Mouse (Mus musculus): Measurements from ENCODE around the gene Gm20388. TPM values are rescaled to one million over a fixed set of nuclear protein-coding genes. Genes with fewer than 3 reads are reported as not detected.

Gene Gm20388
- total RNA-seq, 2 experiments from 2014 or later, result 2.4 to 2.6 TPM

GRCm38 (mm10) chr8:120227578-120227876 lies 316.9 kb downstream of the Gm20388 start:
- H3K27ac ChIP-seq, result peak overlapping the region; percentile 51; the same call in 1 of the 2 replicates
- intact Hi-C loops (cut with DNase I), result loop anchor here (2.0 kb wide), 1 partner anchor 37 kb away; no protein-coding TSS in a partner anchor
- peak overlapping the region; percentile 19; the same call in 1 of the 2 replicates for H3K4me3 ChIP-seq
- no peak for TF ChIP-seq CTCF (IDR thresholded peaks at IDR 0.05)
- DNase-seq (ENCODE audit: extremely low spot score in 1 of 2, low spot score in 2 of 2), result no peak

DNA sequence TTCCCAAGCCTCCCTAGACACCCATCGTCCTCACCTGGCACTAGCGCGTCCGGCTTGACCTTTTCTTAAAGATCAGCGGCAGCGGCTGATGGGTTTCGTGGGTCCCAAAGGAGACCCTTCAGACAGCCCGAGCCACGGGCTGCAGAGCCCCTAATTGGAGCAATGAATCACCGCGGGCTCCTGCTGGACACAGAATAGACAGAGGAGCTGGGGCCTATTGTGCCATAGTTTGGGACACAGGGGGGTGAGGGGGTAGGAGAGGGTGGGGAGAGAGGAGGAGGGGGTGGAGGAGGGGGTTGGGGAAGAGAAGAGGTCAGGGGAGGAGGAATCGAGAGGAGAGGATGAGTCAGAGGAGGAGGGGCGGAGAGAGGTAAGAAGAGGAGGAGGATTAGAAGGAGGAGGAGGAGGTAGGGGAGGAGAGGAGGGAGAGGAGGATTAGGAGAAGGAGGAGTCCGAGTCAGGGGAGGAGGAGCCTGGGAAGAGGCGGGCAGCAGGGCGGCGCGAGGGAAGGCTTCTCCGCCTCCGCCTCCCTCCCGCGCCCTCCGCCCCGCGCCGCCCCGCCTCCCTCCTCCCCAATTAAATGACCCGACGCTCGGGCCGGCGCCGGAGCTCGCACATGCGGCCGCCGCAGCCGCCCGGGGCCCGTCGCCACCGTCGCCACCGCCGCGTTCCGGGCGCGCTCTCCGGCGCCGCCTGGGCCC lies 317.4 kb downstream of the Gm20388 start, which contains the start of gene Gse1:
Gene Gse1 (plus strand): TSS at position 566 of the 701 bp plus-strand sequence.
- peak; percentile 66 to 75 for DNase-seq (ENCODE audit: extremely low spot score in 1 of 2, low spot score in 2 of 2)
- H3K4me3 ChIP-seq, result peak within 1 kb of the TSS; percentile 47
- peak within 1 kb of the TSS; percentile 64 for H3K27ac ChIP-seq
- intact Hi-C loops (cut with DNase I), result loop anchor here (2.0 kb wide), 1 partner anchor 37 kb away; no protein-coding TSS in a partner anchor
- no peak for TF ChIP-seq CTCF (IDR thresholded peaks at IDR 0.05)

GRCm38 (mm10) chr8:120228781-120229573 lies 318.3 kb downstream of the Gm20388 start:
- no peak for TF ChIP-seq CTCF (IDR thresholded peaks at IDR 0.05)
- H3K4me3 ChIP-seq, result peak overlapping the region; percentile 47
- peak; percentile 57 to 61 for DNase-seq (ENCODE audit: extremely low spot score in 1 of 2, low spot score in 2 of 2)
- H3K27ac ChIP-seq, result peak overlapping the region; percentile 64; the same call in 1 of the 2 replicates
- intact Hi-C loops (cut with DNase I), result no loop called here

DNA sequence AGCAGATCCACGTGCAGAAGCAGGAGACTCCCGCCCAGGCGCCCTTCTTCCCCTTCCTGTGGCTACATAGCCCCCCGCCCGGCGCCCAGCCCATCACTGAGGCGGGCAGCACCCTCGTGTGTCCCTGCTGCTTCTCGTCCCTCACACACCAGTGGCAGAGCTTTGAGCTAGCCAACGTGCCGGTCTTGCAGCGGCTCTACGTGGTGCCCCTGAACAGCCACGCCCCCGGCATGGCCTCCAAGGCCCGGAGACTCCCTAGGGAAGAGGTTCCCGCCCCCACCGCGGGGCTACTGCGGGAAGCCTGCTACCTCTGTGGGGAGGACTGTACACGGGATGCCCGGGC lies 318.9 kb downstream of the Gm20388 start:
- peak overlapping the region; percentile 47 for H3K4me3 ChIP-seq
- H3K27ac ChIP-seq, result peak overlapping the region; percentile 64; the same call in 1 of the 2 replicates
- DNase-seq (ENCODE audit: extremely low spot score in 1 of 2, low spot score in 2 of 2), result peak in 1 of 2 experiments; percentile 20
- no peak for TF ChIP-seq CTCF (IDR thresholded peaks at IDR 0.05)
- intact Hi-C loops (cut with DNase I), result no loop called here

- intact Hi-C loops (cut with DNase I), result no loop called here
- DNase-seq (ENCODE audit: extremely low spot score in 1 of 2, low spot score in 2 of 2), result no peak
- no peak overlapping the region for H3K27ac ChIP-seq
- TF ChIP-seq CTCF (IDR thresholded peaks at IDR 0.05), result no peak
- peak overlapping the region; percentile 47 for H3K4me3 ChIP-seq
Observed at GRCm38 (mm10) chr8:120230081-120230480, 319.4 kb downstream of the Gm20388 start.

GRCm38 (mm10) chr8:120230715-120231614 lies 320.3 kb downstream of the Gm20388 start:
- intact Hi-C loops (cut with DNase I), result no loop called here
- no peak for DNase-seq (ENCODE audit: extremely low spot score in 1 of 2, low spot score in 2 of 2)
- no peak overlapping the region for H3K27ac ChIP-seq
- no peak for TF ChIP-seq CTCF (IDR thresholded peaks at IDR 0.05)
- peak overlapping the region; percentile 47 for H3K4me3 ChIP-seq

- intact Hi-C loops (cut with DNase I), result no loop called here
- peak overlapping the region; percentile 36 for H3K4me3 ChIP-seq
- no peak for DNase-seq (ENCODE audit: extremely low spot score in 1 of 2, low spot score in 2 of 2)
- no peak overlapping the region; the same call in 1 of the 2 replicates for H3K27ac ChIP-seq
- TF ChIP-seq CTCF (IDR thresholded peaks at IDR 0.05), result no peak
Observed at GRCm38 (mm10) chr8:120231870-120232269, 321.2 kb downstream of the Gm20388 start.

GRCm38 (mm10) chr8:120232398-120232797 lies 321.8 kb downstream of the Gm20388 start:
- Histone ChIP-seq H3K27ac (peak overlapping the region; percentile 30; the same call in 1 of the 2 replicates), H3K4me3 (peak overlapping the region; percentile 36)
- intact Hi-C loops (cut with DNase I), result no loop called here
- DNase-seq (ENCODE audit: extremely low spot score in 1 of 2, low spot score in 2 of 2), result no peak
- no peak for TF ChIP-seq CTCF (IDR thresholded peaks at IDR 0.05)

DNA sequence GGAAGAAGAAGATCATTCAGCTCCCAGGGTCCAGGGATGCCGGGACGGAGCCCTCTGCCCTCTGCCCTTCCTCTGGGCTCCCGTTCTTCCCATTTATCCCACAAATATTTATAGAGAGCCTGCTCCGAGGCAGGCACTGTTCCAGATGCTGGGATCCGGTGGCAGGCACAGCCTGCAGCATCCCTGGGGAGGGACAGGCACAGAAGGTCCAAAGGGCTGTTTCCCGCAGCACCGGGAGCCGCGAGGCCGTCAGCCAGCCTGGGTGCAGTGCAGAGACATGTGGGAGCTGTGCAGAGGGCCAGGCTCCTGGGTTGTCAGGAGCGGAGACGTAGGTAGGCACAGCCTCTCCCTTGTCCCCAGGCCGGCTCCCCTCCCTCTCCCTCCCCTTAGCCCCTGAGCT lies 322.3 kb downstream of the Gm20388 start:
- TF ChIP-seq CTCF (IDR thresholded peaks at IDR 0.05), result no peak
- peak in 1 of 2 experiments; percentile 36 for DNase-seq (ENCODE audit: extremely low spot score in 1 of 2, low spot score in 2 of 2)
- intact Hi-C loops (cut with DNase I), result no loop called here
- H3K4me3 ChIP-seq, result peak overlapping the region; percentile 36
- peak overlapping the region; percentile 30 for H3K27ac ChIP-seq

DNA sequence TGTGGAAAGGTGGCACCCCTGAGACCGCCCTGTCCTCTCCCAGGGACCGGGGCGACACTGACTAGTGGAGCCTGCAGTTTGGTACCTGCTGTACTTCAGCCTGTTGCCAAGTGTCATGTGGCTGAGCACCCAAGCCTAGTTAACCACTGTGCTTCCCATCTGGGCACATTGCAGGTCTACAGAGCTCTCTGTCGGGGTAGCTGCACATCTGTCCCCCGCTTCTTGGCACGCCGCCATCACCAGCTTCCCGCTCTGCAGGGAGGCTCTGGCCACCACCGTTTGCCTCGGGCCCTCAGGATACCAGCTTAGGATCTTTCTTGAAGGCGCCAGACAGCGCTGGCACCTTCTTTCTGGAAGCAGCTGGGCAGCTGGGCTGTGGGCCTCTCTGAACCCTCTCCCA lies 323.8 kb downstream of the Gm20388 start:
- DNase-seq (ENCODE audit: extremely low spot score in 1 of 2, low spot score in 2 of 2), result peak in 1 of 2 experiments; percentile 25
- intact Hi-C loops (cut with DNase I), result no loop called here
- no peak for TF ChIP-seq CTCF (IDR thresholded peaks at IDR 0.05)
- H3K27ac ChIP-seq, result peak overlapping the region; percentile 54; the same call in 1 of the 2 replicates
- no peak overlapping the region for H3K4me3 ChIP-seq

DNA sequence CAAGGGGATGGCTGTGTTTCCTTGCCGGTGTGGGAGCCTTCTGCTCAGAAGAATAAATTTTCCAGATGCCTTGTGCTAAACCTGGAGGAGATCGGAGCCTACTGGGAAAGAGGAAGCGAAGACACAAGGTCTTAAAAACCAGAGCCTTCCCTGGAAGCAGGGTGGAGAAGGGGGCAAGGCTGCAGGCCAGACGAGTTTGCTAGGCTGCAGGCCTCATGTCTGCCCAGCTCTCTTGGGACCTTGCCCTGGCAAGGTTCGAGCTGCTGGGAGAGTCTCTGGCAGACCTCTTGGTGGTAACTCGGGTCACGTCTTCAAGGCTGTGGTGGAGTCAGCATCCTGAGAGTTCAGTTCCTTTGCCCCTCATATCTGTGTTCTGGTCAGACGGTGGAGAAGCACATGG lies 324.2 kb downstream of the Gm20388 start:
- TF ChIP-seq CTCF (IDR thresholded peaks at IDR 0.05), result no peak
- DNase-seq (ENCODE audit: extremely low spot score in 1 of 2, low spot score in 2 of 2), result no peak
- intact Hi-C loops (cut with DNase I), result no loop called here
- Histone ChIP-seq H3K27ac (peak overlapping the region; percentile 54; the same call in 1 of the 2 replicates), H3K4me3 (no peak overlapping the region)
